Mouse (Mus musculus) MEL (cell line): ENCODE measurements around the gene C1qtnf1.

Experiments
- CTCF ChIP-seq, 3 experiments: IDR thresholded peaks in 2 of 3; conservative IDR thresholded peaks in 1 of 3; 2 replicates each; pipeline ENCODE4 v1.5.1; 2011 to 2012; ENCODE audit warnings: low read length in 3 of 3, low read depth in 2 of 3, mild to moderate bottlenecking in 2 of 3, improper control_type of control experiment in 1 of 3, inconsistent platforms in 1 of 3, mixed read lengths in 1 of 3, moderate library complexity in 1 of 3; ENCODE audit not compliant: control insufficient read depth in 1 of 3, insufficient read depth in 1 of 3, poor library complexity in 1 of 3, severe bottlenecking in 1 of 3
- EP300 ChIP-seq, 2 experiments: IDR thresholded peaks; 2 replicates each; pipeline ENCODE4 v1.6.1; 2011; ENCODE audit warnings: improper control_type of control experiment in 2 of 2, low read length in 2 of 2, low read depth in 1 of 2, mild to moderate bottlenecking in 1 of 2
- MEF2A ChIP-seq: IDR thresholded peaks from 2 replicates; pipeline ENCODE4 v1.6.1; 2014; ENCODE audit warnings: low read depth, mild to moderate bottlenecking, inconsistent platforms, low read length, improper control_type of control experiment; ENCODE audit not compliant: poor library complexity, insufficient replicate concordance, severe bottlenecking; ENCODE audit errors: extremely low read depth
- POLR2A ChIP-seq, 2 experiments: IDR thresholded peaks; 2 replicates each; pipeline ENCODE4 v1.6.1; 2011 to 2012; ENCODE audit warnings: low read length in 2 of 2, mild to moderate bottlenecking in 2 of 2, control low read depth in 1 of 2, improper control_type of control experiment in 1 of 2, low read depth in 1 of 2, moderate library complexity in 1 of 2; ENCODE audit not compliant: control insufficient read depth in 1 of 2, insufficient read depth in 1 of 2, poor library complexity in 1 of 2

DNA sequence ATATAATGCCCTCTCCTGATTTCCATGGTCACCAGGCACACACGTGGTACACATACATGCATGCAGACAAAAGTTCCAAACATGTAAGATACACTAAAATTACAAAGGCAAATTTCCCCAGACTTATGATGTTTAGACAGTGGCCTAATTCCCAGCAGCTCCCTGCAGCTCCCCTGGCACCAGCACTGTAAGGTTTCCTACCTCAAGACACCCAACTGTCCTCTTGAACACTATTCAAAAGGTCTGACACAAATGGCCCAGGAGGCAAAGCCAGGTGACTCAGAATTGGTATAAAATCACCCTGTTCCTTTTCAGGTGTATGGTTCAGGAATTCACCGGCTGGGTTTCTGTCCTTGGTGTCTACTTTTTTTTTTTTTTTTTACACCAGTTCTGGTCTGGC is 24.8 kb upstream of the C1qtnf1 start:
- no peak for TF ChIP-seq CTCF (IDR thresholded peaks at IDR 0.05 in 2 of 3, conservative IDR thresholded peaks at IDR 0.05 in 1 of 3; ENCODE audit: control insufficient read depth in 1 of 3, insufficient read depth in 1 of 3, low read depth in 2 of 3, low read length in 3 of 3, poor library complexity in 1 of 3, severe bottlenecking in 1 of 3)
- TF ChIP-seq POLR2A (IDR thresholded peaks at IDR 0.05; ENCODE audit: control insufficient read depth in 1 of 2, insufficient read depth in 1 of 2, low read depth in 1 of 2, low read length in 2 of 2, poor library complexity in 1 of 2), result no peak
- TF ChIP-seq MEF2A, result no peak
- no peak for TF ChIP-seq EP300 (IDR thresholded peaks at IDR 0.05; ENCODE audit: low read depth in 1 of 2, low read length in 2 of 2)
